Mouse (Mus musculus) CH12.LX (cell line): ENCODE measurements around the gene Mllt3.

Experiments
- CTCF ChIP-seq, 2 experiments: IDR thresholded peaks in 1 of 2; conservative IDR thresholded peaks in 1 of 2; 2 replicates each; pipeline ENCODE4 v1.5.1; 2011 to 2012; ENCODE audit warnings: low read depth in 2 of 2, low read length in 2 of 2, improper control_type of control experiment in 1 of 2, inconsistent platforms in 1 of 2, mild to moderate bottlenecking in 1 of 2, moderate library complexity in 1 of 2
- EP300 ChIP-seq: IDR thresholded peaks from 2 replicates; pipeline ENCODE4 v1.6.1; 2011; ENCODE audit warnings: low read length, improper control_type of control experiment
- MAX ChIP-seq: IDR thresholded peaks from 2 replicates; pipeline ENCODE4 v1.6.1; 2011; ENCODE audit warnings: low read length, improper control_type of control experiment
- NRF1 ChIP-seq: IDR thresholded peaks from 2 replicates; pipeline ENCODE4 v1.6.1; 2014; ENCODE audit warnings: low read depth, mild to moderate bottlenecking, inconsistent platforms, low read length, improper control_type of control experiment, moderate library complexity
- POLR2A ChIP-seq: IDR thresholded peaks from 2 replicates; pipeline ENCODE4 v1.6.1; 2011; ENCODE audit warnings: low read depth, mild to moderate bottlenecking, improper control_type of control experiment, low read length
- SMC3 ChIP-seq: IDR thresholded peaks from 2 replicates; pipeline ENCODE4 v1.6.1; 2011; ENCODE audit warnings: low read depth, low read length, improper control_type of control experiment
- UBTF ChIP-seq: IDR thresholded peaks from 2 replicates; pipeline ENCODE4 v1.6.1; 2012; ENCODE audit warnings: low read depth, mild to moderate bottlenecking, inconsistent platforms, low read length, improper control_type of control experiment, moderate library complexity
- USF2 ChIP-seq: conservative IDR thresholded peaks from 2 replicates; pipeline ENCODE4 v1.6.1; 2011; ENCODE audit warnings: low read depth, low read length, improper control_type of control experiment
- ZKSCAN1 ChIP-seq: IDR thresholded peaks from 2 replicates; pipeline ENCODE4 v1.6.1; 2012; ENCODE audit warnings: low read depth, inconsistent platforms, low read length, improper control_type of control experiment, borderline replicate concordance

DNA sequence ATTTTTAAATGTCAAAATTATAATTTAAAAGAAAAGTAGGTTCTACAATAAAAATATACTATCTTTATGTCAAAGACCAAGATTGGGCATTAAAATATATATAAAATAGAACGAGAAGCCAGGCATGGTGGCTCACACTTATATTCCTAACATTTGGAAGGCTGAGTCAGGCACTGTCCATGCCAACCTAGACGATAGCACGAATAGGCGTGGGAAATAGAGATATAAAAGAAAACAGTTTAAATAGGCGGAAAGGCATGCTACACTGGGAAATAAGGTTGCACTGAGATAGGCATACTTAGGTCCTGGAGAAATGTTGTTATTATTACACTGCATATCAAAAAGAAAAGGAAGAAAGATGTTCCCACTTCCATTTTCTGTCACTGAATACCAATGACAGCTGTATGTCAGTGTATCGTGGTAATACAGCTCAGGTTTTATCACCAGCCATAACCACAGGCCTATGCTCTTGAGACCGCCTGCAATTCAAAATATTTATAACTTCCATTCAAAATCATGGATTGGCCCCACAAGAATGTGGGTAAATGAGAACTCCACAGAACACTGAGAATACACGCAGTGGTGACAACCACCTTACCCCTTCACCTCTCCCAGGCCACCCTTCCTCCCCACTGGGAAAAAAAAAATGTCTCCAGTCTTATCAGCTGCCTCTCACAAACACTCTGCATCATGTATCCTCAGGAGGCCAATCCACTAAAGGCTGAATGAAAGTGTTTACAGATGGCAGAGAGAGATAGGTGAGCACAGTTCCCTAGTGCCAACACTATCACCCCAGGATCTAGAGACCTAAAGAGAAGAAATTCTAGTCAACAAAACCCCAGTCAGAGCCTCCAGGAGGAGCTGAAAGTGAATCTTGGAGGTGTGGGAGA, 102.6 kb downstream of the Mllt3 start:
- TF ChIP-seq CTCF (conservative IDR thresholded peaks at IDR 0.05 in 1 of 2, IDR thresholded peaks at IDR 0.05 in 1 of 2; ENCODE audit: low read depth in 2 of 2, low read length in 2 of 2) (no peak), POLR2A (no peak), NRF1 (no peak), EP300 (no peak), SMC3 (no peak), USF2 (no peak), MAX (no peak), ZKSCAN1 (no peak), UBTF (no peak)
